Mouse (Mus musculus): ENCODE measurements around the gene Tmem129. TPM values are rescaled to one million over a fixed set of nuclear protein-coding genes. Genes with fewer than 3 reads are reported as not detected.

The Tmem129 gene
- polyA plus RNA-seq, 2 experiments = 17.4 to 19.4 TPM

DNA sequence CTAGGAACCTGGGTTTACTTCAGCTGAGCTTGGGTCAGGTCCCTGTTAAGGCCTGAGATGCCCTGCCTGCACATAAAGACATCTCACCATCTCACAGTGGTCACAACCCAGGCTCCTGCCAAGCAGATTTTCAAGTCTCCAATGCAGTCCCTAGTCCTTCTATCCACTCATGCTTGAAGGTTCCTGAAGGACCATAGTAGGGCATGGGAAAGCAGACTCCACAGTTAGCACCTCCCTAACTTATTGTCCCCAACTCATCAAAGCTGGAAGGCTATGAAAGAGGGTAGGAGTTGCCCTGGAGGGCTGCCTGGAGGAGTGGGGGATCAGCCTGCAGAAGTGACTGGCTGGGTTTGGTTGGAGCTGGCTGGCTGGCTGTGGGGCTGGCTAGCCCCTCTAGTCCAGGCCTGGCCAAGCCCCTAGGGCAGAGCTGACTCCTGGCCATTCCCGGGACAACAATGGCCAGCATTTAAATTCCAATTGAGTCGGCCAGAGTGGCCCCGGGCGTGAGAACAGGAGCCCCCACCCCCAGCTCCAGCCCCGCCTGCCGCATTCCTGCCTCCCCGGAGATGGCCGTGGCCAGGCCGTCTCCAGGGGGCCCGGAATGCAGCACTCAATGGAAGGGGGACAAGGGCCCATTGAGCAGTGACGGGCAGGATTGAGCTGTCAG, 46.9 kb upstream of the Tmem129 start:
- Histone ChIP-seq H3K9me3 (ENCODE audit: control insufficient read depth, low read length) (no peaks in the 10 kb centered on the region), H3K4me3 (ENCODE audit: insufficient read depth in 1 of 2, low read depth in 2 of 2, low read length in 2 of 2) (no peak overlapping the region), H3K9ac (replicated peaks) (no peak overlapping the region), H3K4me1 (replicated peaks; ENCODE audit: control insufficient read depth in 2 of 2, insufficient read depth in 2 of 2, low read length in 1 of 2) (peaks cover 0 to 13% of the 10 kb centered on the region in 2 experiments; a peak in 2 of 4 replicates), H3K27me3 (ENCODE audit: control insufficient read depth, insufficient read depth, low read length) (no peaks in the 10 kb centered on the region), H3K36me3 (replicated peaks; ENCODE audit: control insufficient read depth, insufficient read depth, low read depth) (no peaks in the 10 kb centered on the region), H3K4me2 (ENCODE audit: low read depth) (no peak overlapping the region), H3K27ac (no peak overlapping the region)
- no peak for TF ChIP-seq EP300 (IDR thresholded peaks at IDR 0.05; ENCODE audit: low read depth)
- TF ChIP-seq CTCF (IDR thresholded peaks at IDR 0.05; ENCODE audit: low read depth) = no peak
- no peak for ATAC-seq (ENCODE audit: insufficient read depth)
- no peak for DNase-seq (ENCODE audit: low read depth in 3 of 3, low spot score in 3 of 3)
- 58% methylated on average over 11 of the region's 11 CpGs for WGBS (ENCODE audit: insufficient replicate concordance)

DNA sequence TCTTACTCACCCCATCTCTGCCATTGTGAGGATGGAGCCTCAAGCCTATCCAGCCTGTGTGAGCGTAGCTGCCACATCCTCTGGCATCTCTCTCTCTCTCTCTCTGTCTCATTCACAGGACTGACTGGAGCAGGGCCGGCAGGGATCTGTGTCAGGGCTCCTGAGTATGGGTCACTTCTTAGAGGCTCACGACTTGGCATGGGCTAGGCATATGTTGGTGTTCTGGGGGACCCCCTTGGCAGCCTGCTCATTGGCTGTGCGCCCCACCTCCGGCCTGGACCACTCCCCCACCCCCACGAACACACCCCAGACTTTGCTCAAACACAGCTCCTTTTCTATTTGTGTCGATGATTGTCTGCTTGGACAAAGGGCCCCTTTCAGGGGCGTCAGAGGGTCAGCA, 45.8 kb upstream of the Tmem129 start:
- Histone ChIP-seq H3K4me1 (replicated peaks; ENCODE audit: control insufficient read depth in 2 of 2, insufficient read depth in 2 of 2, low read length in 1 of 2) (peaks cover 0 to 18% of the 10 kb centered on the region in 2 experiments; a peak in 2 of 4 replicates), H3K9me3 (ENCODE audit: control insufficient read depth, low read length) (no peaks in the 10 kb centered on the region), H3K27me3 (ENCODE audit: control insufficient read depth, insufficient read depth, low read length) (no peaks in the 10 kb centered on the region), H3K4me2 (ENCODE audit: low read depth) (no peak overlapping the region), H3K36me3 (replicated peaks; ENCODE audit: control insufficient read depth, insufficient read depth, low read depth) (no peaks in the 10 kb centered on the region), H3K4me3 (ENCODE audit: insufficient read depth in 1 of 2, low read depth in 2 of 2, low read length in 2 of 2) (no peak overlapping the region), H3K27ac (no peak overlapping the region), H3K9ac (replicated peaks) (no peak overlapping the region)
- DNase-seq (ENCODE audit: low read depth in 3 of 3, low spot score in 3 of 3) (no peak), ATAC-seq (ENCODE audit: insufficient read depth) (no peak)
- TF ChIP-seq CTCF (IDR thresholded peaks at IDR 0.05; ENCODE audit: low read depth) (no peak), EP300 (IDR thresholded peaks at IDR 0.05; ENCODE audit: low read depth) (no peak)
- 58% methylated on average over 8 of the region's 8 CpGs for WGBS (ENCODE audit: insufficient replicate concordance)

DNA sequence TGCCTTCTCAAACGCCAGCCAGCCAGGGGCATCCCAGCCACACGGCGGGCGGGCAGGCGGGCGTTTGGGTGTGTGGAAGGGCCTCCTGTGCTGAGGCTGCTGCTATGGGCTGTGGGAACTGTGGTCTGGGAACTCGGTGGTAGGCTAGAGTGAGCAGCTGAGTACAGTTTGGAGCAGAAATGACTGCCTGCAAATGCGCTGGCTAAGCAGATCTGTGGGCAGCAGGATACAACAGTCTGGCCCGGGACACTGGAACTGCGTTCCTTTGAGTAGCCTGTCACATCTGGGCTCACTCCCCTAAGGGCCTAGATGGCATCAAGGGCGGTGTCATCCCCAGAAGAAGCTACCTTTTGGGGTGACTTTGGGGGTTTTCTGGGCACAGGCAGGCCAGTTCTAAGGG, 43.6 kb upstream of the Tmem129 start:
- 60% methylated on average over 11 of the region's 11 CpGs for WGBS (ENCODE audit: insufficient replicate concordance)
- Histone ChIP-seq H3K27me3 (ENCODE audit: control insufficient read depth, insufficient read depth, low read length) (no peaks in the 10 kb centered on the region), H3K36me3 (replicated peaks; ENCODE audit: control insufficient read depth, insufficient read depth, low read depth) (no peaks in the 10 kb centered on the region), H3K27ac (no peak overlapping the region), H3K9me3 (ENCODE audit: control insufficient read depth, low read length) (no peaks in the 10 kb centered on the region), H3K4me1 (replicated peaks; ENCODE audit: control insufficient read depth in 2 of 2, insufficient read depth in 2 of 2, low read length in 1 of 2) (peaks cover 0 to 18% of the 10 kb centered on the region in 2 experiments; a peak in 2 of 4 replicates), H3K9ac (replicated peaks) (no peak overlapping the region), H3K4me3 (ENCODE audit: insufficient read depth in 1 of 2, low read depth in 2 of 2, low read length in 2 of 2) (no peak overlapping the region), H3K4me2 (ENCODE audit: low read depth) (no peak overlapping the region)
- TF ChIP-seq CTCF (IDR thresholded peaks at IDR 0.05; ENCODE audit: low read depth) (no peak), EP300 (IDR thresholded peaks at IDR 0.05; ENCODE audit: low read depth) (no peak)
- DNase-seq (ENCODE audit: low read depth in 3 of 3, low spot score in 3 of 3) (no peak), ATAC-seq (ENCODE audit: insufficient read depth) (no peak)

GRCm38 (mm10) chr5:33700010-33700409, 41.8 kb upstream of the Tmem129 start:
- WGBS (ENCODE audit: insufficient replicate concordance) = 49% methylated on average over 13 of the region's 13 CpGs
- H3K27me3 ChIP-seq (ENCODE audit: control insufficient read depth, insufficient read depth, low read length) = peaks cover 18% of the 10 kb centered on the region
- no peak for ATAC-seq (ENCODE audit: insufficient read depth)

GRCm38 (mm10) chr5:33698669-33699068, 40.5 kb upstream of the Tmem129 start:
- Histone ChIP-seq H3K9ac (replicated peaks) (no peak overlapping the region), H3K27me3 (ENCODE audit: control insufficient read depth, insufficient read depth, low read length) (peaks cover 25% of the 10 kb centered on the region), H3K4me1 (replicated peaks; ENCODE audit: control insufficient read depth in 2 of 2, insufficient read depth in 2 of 2, low read length in 1 of 2) (peaks cover 0 to 11% of the 10 kb centered on the region in 2 experiments; a peak in 2 of 4 replicates), H3K36me3 (replicated peaks; ENCODE audit: control insufficient read depth, insufficient read depth, low read depth) (no peaks in the 10 kb centered on the region), H3K4me2 (ENCODE audit: low read depth) (no peak overlapping the region), H3K27ac (no peak overlapping the region), H3K9me3 (ENCODE audit: control insufficient read depth, low read length) (no peaks in the 10 kb centered on the region), H3K4me3 (ENCODE audit: insufficient read depth in 1 of 2, low read depth in 2 of 2, low read length in 2 of 2) (no peak overlapping the region)
- whole genome bisulfite sequencing (ENCODE audit: insufficient replicate concordance) = 71% methylated on average over 5 of the region's 5 CpGs
- TF ChIP-seq EP300 (IDR thresholded peaks at IDR 0.05; ENCODE audit: low read depth) (no peak), CTCF (IDR thresholded peaks at IDR 0.05; ENCODE audit: low read depth) (no peak)
- ATAC-seq (ENCODE audit: insufficient read depth) = no peak
- DNase-seq (ENCODE audit: low read depth in 3 of 3, low spot score in 3 of 3) = no peak

More at GRCm38 (mm10) chr5:33700010-33700409, 41.8 kb upstream of the Tmem129 start:
- no peak overlapping the region for H3K4me2 ChIP-seq (ENCODE audit: low read depth)
- H3K9ac ChIP-seq (replicated peaks) = no peak overlapping the region
- no peaks in the 10 kb centered on the region for H3K36me3 ChIP-seq (replicated peaks; ENCODE audit: control insufficient read depth, insufficient read depth, low read depth)
- H3K9me3 ChIP-seq (ENCODE audit: control insufficient read depth, low read length) = no peaks in the 10 kb centered on the region
- no peak for TF ChIP-seq EP300 (IDR thresholded peaks at IDR 0.05; ENCODE audit: low read depth)
- no peak for TF ChIP-seq CTCF (IDR thresholded peaks at IDR 0.05; ENCODE audit: low read depth)
- no peak overlapping the region for H3K4me3 ChIP-seq (ENCODE audit: insufficient read depth in 1 of 2, low read depth in 2 of 2, low read length in 2 of 2)
- H3K27ac ChIP-seq = no peak overlapping the region
- peaks cover 0 to 9% of the 10 kb centered on the region in 2 experiments; a peak in 2 of 4 replicates for H3K4me1 ChIP-seq (replicated peaks; ENCODE audit: control insufficient read depth in 2 of 2, insufficient read depth in 2 of 2, low read length in 1 of 2)
- DNase-seq (ENCODE audit: low read depth in 3 of 3, low spot score in 3 of 3) = no peak
